Mouse (Mus musculus) kidney, adult 2 months (tissue): ENCODE measurements around the gene Aox1.

Experiments
- CTCF ChIP-seq: fragments of 200-500 bp; conservative IDR thresholded peaks from 2 replicates; pipeline ENCODE4 v1.5.1; 2011; ENCODE audit warnings: low read depth, mild to moderate bottlenecking, control low read depth, low read length, moderate library complexity, mixed read lengths; ENCODE audit not compliant: insufficient read depth, insufficient read length
- POLR2A ChIP-seq: fragments of 200-500 bp; IDR thresholded peaks from one replicate; pipeline ENCODE4 v1.6.1; 2011; ENCODE audit warnings: low read depth, low read length, control low read depth

- TF ChIP-seq CTCF (no peak), POLR2A (no peak)
Observed at GRCm38 (mm10) chr1:58099119-58099518, 69.4 kb downstream of the Aox1 start.
